Mouse (Mus musculus): Measurements from ENCODE around the gene Znrf2. TPM values are rescaled to one million over a fixed set of nuclear protein-coding genes. Genes with fewer than 3 reads are reported as not detected.

Gene Znrf2
- 10 to 100 TPM; 17.7 to 18.1 TPM for total RNA-seq (2021)
- long read RNA-seq, experiment 1, full-length matches to known transcripts, result 10 of 13 reads
- long read RNA-seq, experiment 1, partial matches to known transcripts, result 0 of 13 reads
- long read RNA-seq, experiment 1, other reads (novel, unspliced or antisense), result 3 of 13 reads
- long read RNA-seq, experiment 2, partial matches to known transcripts, result 0 of 2 reads
- long read RNA-seq, experiment 2, other reads (novel, unspliced or antisense), result 2 of 2 reads

GRCm38 (mm10) chr6:54816388-54817065 is at the start of gene Znrf2:
TSS of gene Znrf2 (plus strand) at chr6:54816916.
- peak; percentile 95 to 97 for DNase-seq

DNA sequence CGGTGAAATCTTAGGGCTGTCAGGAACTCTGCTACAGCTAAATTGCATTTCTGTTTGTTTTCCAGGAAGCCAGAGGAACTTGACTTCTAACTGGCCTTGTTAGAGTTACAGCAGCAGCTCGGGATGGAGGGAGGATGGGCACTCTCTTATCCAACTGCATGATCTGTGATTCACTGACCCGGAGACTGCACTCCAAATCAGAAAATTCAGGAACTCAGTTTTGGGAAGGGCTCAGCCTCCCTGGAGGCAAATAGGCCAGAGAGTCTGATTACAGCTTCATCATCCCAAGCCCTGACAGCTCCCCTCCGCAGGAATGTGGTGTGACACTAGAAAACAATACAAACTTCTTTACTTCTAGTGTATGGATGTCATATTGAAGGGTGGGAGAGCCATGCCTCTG is 49.0 kb upstream of the Znrf2 start:
- DNase-seq, result no peak

DNA sequence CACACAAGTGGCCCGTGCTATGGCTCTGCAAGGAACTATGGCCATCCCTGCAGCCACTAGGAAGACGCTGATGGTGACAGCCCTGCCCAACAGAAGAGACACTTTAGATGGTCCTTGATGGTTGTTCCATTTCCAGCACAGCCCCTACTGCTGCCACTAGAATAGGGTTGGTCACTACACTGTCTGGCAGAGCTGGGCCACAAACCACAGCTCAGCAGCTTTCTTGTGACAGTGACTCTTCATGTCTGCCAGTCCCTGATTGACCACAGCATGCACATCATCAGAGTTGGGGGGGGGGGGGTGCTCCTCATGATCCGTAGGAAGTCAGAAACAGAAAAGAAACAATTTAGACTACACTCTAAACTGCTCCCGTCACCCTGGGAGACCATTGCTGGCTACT is 46.0 kb upstream of the Znrf2 start:
- no peak for DNase-seq

GRCm38 (mm10) chr6:54771171-54771570 is 45.5 kb upstream of the Znrf2 start:
- DNase-seq, result peak; percentile 67 to 69

GRCm38 (mm10) chr6:54772078-54772477 is 44.6 kb upstream of the Znrf2 start:
- DNase-seq, result no peak

- DNase-seq, result no peak
Measured at GRCm38 (mm10) chr6:54775739-54776138, 41.0 kb upstream of the Znrf2 start.

DNA sequence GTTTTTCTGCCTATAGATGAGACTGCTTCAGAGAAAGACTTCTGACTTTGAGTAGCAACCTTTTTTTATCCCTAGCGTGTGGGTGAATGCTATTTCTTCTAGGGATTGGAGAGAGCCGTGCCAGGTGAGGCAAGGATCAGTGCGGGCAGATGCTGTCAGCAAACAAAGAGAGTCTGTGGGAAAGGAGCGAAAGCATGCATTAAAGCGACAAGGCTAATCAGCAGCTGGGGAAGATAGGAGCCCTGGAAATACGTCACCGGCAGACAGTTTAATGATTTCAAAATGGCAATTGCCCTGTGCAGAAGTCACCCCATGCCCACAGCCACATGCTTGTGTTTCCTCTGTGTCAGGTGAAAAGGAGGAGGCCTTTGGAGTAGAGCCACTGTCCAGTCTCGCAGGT is 39.1 kb upstream of the Znrf2 start:
- DNase-seq, result no peak

- no peak for DNase-seq
Measured at GRCm38 (mm10) chr6:54779968-54780367, 36.7 kb upstream of the Znrf2 start.

GRCm38 (mm10) chr6:54780569-54781304 is 36.0 kb upstream of the Znrf2 start:
- DNase-seq, result no peak

GRCm38 (mm10) chr6:54781881-54782280 is 34.8 kb upstream of the Znrf2 start:
- DNase-seq, result no peak

DNA sequence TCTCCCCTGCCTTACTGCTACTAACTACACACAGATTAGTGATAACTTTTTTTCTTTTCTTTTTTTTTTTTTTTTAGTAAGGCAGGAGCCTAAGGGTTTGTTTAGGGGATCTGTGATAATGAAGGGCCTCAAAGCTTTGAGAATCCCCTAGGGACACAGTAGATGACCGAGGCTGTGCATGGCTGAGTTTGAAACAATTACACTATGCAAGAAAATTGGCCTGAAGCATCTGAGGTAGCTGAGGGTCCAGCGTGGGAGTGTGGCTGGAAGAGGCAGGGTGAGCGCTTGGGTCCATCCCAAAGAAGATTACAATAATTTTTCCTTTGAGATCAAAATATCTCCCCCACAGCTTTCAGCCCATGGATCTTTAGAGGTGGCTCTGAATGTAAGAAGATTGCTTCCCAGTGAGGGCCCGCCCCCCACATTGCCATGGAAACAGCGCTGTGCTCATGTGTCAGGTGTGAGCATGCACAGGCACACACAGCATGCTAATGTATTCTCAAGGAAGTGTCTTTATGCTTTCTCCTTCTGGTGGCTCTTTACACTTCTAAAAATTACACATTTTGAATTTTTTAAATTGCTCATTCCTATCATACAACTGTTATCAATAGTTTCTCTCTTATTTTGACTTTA is 31.5 kb upstream of the Znrf2 start:
- DNase-seq, result no peak

DNA sequence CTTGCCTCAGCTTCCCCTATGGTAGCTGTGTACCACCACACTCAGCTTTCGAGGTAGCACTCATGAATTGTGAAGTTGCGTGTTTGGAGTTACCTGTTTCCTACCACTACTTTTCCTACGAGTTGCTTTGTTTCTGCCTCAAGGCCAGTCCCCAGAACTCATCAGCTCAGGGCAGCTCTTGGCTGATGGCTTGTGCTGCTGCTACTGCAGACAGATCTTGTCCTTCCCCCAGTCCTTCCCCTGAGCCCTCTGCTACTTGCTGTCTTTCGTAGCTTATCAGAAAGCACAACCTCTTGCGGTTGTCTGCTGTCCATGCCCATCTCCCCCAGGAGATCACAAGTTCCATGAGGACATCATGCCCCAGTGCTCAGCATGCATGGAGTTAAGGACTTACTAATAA is 29.9 kb upstream of the Znrf2 start:
- DNase-seq, result no peak

GRCm38 (mm10) chr6:54788493-54788892 is 28.2 kb upstream of the Znrf2 start:
- no peak for DNase-seq

DNA sequence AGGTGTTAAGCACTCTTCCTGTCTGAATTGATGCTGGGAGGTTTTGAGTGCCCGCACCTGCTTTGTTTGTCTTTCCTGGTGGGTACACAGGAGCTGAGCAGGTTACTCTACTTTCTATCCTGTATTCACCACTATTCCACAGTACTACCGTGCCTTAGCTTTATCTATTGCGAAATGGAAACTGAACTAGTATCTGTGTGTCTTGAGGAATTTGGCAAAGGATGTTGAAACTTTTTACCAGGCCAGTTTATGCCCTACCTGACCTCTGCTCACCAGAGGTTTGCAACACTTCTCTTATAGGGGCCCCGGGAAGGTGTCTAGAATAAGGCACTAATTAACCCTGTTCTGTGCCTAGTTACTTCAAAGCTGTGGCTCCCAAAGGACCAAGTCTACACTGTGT is 27.6 kb upstream of the Znrf2 start:
- DNase-seq, result no peak

DNA sequence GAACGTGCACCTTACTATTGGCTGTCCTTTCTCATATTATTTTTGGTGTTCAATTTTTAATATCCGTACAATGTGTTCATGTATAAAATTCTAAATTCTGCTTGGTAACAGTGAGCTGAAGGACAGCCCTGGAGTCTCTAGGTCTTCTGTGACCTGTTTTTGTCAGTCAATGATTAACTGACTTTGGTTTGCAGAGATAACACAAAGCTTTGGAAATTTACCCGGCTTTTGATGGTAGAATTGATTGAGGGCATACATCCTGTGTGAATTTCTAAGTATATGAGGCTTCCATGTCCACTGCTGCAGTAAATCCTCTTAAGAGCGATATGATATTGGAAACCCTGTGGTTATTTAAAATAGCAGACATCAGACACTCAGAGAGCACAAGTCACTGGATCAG is 26.6 kb upstream of the Znrf2 start:
- DNase-seq, result no peak

GRCm38 (mm10) chr6:54793853-54794252 is 22.9 kb upstream of the Znrf2 start:
- no peak for DNase-seq

- no peak for DNase-seq
Measured at GRCm38 (mm10) chr6:54794372-54794771, 22.3 kb upstream of the Znrf2 start.

- no peak for DNase-seq
Measured at GRCm38 (mm10) chr6:54794991-54795390, 21.7 kb upstream of the Znrf2 start.

DNA sequence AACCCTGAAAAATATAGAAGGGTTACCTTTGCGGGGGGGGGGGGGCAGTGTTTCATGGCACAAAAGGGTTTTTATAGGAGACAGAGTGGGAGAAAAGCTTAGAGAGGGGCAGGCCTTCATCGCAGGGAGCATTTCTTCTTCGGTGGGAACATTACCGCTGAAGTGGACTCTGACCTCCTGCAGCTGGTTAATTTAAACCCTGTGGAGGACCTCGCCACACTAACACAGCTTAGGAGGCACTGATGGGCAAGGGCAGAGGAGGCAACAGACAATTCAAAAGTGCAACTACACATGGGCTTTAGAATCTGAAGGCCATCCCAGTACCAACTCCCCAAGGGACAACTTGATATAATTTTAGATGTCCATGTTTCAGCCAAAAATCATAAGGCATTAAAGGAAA is 20.7 kb upstream of the Znrf2 start:
- no peak for DNase-seq

DNA sequence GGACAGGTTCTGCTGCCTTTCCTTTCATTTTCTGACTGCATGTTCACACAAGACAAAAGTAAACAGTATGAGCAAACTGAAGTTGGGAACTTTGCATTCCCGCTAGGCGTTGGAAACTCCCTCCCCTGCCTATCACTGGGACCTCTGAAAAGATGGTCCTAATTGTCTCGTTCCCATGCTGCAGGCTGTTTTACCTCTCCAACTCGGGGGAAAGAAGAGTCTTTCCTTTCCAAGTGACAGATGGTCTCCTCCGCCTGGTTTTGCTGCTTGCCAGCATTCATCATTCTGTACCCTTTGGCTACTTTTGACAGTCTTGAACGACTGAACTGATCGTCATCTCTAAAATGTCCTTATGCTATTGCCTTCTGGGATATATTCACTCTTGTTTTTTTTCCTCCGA is 14.4 kb upstream of the Znrf2 start:
- no peak for DNase-seq

DNA sequence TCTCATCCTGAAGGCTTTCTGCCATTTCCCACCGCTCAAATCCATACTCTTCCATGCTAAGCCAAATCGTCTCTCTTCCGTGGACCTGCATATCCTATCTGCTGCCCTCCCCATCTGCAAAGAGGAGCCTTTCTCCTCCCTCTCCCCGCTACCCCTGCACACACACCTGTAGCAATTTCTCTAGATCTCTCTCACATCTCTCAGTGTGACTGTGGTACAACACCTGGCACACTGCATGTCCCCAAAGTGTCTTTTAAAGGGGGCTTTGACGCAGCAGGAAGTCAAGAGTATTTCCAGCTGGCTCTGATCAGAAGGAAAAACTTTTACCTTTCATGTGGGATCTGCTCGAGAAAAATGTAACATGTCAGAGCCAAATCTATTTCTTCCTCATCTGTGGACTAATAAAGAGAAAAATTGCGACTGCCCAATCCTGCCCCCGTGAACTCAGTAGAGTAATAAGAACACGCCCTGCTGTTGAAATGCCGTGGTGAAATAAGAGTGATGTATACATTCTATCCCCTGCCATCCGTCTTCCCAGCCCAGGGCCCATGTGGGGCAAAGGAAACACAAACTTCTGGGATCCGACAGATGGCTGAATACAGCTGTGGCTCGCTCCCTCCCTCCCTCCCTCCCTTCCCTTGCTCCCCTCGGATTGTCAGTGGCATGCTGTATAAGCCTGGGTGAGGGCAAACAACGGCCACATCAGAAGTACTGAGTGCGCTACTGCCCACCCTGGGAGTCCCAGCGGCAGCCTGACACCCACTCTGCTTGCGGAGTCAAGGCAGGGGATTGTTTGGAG is 12.5 kb upstream of the Znrf2 start:
- DNase-seq, result no peak

DNA sequence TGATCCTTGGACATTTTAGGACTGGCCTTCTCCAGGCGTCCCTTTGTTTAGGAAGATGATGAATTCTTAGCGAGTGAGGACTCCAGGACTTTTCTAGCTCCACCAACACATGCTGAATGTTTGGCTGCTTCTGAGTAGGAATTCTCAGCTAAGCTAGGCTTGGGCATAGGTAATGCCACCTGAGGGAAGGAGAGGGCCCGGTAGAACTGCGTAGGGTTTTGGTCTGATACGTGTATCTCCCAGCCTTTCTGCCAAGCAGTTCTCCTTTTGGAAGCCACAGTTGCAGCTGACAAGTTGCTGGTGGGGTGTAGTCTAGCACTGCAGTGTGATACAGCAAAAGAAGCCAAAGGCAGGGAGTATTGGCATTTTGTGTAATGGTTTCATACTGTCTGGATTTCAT is 10.9 kb upstream of the Znrf2 start:
- DNase-seq, result no peak

Measured in heart, adult 18-20 months (tissue).